Mouse (Mus musculus) ES-E14 (cell line): ENCODE data around the gene Rreb1.

Source experiments
- CHD2 ChIP-seq: IDR thresholded peaks from 2 replicates; pipeline ENCODE4 v1.6.1; 2014; ENCODE audit warnings: mild to moderate bottlenecking, low read depth, low read length, inconsistent platforms
- HCFC1 ChIP-seq: IDR thresholded peaks from 2 replicates; pipeline ENCODE4 v1.6.1; 2012; ENCODE audit warnings: low read length, inconsistent platforms, borderline replicate concordance; ENCODE audit not compliant: insufficient read depth
- MAFK ChIP-seq: IDR thresholded peaks from 2 replicates; pipeline ENCODE4 v1.6.1; 2014; ENCODE audit warnings: mild to moderate bottlenecking, low read depth, low read length, inconsistent platforms; ENCODE audit not compliant: insufficient read depth
- ZC3H11A ChIP-seq: IDR thresholded peaks from 2 replicates; pipeline ENCODE4 v1.6.1; 2012; ENCODE audit warnings: low read depth, mild to moderate bottlenecking, inconsistent platforms, low read length, borderline replicate concordance
- ZNF384 ChIP-seq: IDR thresholded peaks from 2 replicates; pipeline ENCODE4 v1.6.1; 2012; ENCODE audit warnings: low read depth, low read length, inconsistent platforms

DNA sequence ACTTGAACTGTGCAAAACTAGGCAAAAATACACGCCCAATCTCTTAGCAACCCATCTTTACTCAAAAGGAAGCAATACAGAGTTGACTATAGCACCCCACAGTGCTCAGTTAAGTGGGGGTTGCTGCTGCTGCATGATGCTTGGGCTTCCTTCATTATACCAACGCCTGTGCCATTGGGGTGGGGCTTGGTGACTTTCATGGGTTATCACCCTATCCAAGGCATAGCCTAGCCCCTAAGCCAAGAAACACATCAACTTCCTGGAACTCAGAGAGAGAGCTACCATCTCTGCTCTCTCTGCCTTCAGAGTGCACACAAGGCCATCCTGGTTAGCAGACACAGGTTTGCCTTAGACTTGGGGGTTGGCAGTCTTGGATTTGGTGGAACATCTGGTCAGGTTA, 107.2 kb downstream of the Rreb1 start:
- TF ChIP-seq ZC3H11A (no peak), ZNF384 (no peak), MAFK (no peak), HCFC1 (no peak), CHD2 (no peak)
